Mouse (Mus musculus): ENCODE results near the gene Gngt2.
A peak's percentile ranks its signal among the peaks of the same experiment; 100 is the strongest.

Gene Gngt2

DNA sequence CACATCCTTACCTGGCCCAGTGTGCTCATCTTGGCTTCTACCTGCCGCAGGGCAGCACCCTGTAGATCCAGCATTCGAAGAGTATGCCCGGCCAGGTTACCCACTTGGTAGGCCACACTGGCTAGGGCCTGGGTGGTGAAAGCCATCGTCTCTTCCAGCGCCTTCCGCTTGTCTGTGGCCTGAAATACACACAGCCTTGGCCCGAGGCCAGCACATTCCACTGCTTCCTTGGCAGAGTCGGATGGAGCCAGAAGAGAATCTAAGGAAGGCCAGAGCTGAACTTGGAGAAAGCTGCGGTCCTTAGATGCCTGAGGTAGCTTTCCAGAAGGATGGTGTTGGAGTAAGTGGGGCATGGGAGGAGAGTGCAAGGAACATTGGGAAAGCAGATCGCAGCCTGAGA, at the start of gene Gngt2:
Gene Gngt2 (plus strand): TSS at position 158 of the 400 bp plus-strand sequence.
- peak; percentile 34 for DNase-seq

- DNase-seq, result no peak
These were observed 47.5 kb upstream of the Gngt2 start for GRCm38 (mm10) chr11:95789451-95789891.

DNA sequence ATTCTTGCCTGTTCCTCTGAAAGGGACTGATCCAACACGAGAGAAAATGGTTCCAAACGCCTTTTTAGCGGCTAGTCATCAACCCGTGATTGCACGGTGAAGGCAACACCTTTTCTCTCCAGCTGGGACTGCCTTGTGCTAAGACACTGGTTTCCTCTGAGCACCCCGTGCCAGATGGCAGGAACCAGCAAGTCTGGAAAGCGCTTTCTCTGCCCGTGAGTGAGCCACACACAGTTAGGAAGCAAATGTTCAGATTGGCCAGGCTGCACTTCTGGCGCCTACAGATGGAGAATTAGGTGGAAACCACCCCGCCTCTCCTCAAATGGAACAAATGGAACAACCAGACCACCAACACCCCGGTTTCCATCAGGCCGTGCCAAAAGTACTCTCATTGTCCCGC, 45.2 kb upstream of the Gngt2 start:
- no peak for DNase-seq

DNA sequence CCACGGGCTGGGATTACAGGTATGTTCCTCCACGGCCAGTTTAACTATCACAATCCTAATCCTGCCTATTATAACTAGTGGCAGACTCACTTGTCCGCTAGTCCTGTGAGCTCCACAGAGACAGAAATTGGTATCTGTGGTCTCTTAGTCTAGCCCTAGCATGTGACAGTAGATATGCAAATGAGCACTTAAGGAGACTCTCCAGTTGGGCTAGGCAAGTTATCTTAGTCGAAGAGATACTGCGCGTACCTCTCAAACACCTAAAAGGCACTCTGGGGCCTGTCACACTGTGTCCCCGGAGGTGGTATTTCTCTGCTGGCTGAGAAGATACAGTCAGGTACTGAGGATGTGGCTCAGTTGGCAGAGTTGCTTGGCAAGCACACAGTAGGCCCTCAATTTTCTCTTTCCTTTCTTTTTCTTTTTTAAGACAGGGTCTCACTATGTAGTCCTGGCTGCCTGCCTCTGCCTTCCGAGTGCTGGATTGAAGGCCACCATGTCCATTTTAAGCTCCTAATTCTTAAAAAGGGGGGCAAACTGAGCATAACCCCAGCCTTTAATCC, 44.0 kb upstream of the Gngt2 start:
- DNase-seq, result no peak

GRCm38 (mm10) chr11:95794201-95794600, 42.8 kb upstream of the Gngt2 start:
- DNase-seq, result no peak

GRCm38 (mm10) chr11:95795582-95795981, 41.4 kb upstream of the Gngt2 start:
- DNase-seq, result no peak

GRCm38 (mm10) chr11:95805010-95805409, 32.0 kb upstream of the Gngt2 start:
- peak; percentile 53 for DNase-seq

- no peak for DNase-seq
These were observed 31.5 kb upstream of the Gngt2 start for GRCm38 (mm10) chr11:95805527-95805926.

DNA sequence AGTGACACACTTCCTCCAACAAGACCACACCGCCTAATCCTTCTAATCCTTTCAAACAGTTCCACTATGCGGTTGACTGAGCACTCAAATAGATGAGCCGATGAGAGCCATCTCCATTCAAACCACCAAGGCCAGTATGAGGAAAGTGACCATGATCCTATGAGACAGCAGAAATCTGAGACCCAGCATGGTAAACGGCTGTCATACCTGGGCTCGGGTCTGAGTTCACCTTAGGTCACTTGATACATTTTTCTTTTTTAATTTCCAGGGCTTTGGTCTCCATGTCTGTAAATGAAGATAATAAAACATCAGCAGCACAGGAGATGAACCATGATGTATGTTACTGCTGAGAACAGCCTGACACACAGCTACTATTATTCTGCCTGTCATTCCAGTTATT, 29.1 kb upstream of the Gngt2 start:
- DNase-seq, result no peak

DNA sequence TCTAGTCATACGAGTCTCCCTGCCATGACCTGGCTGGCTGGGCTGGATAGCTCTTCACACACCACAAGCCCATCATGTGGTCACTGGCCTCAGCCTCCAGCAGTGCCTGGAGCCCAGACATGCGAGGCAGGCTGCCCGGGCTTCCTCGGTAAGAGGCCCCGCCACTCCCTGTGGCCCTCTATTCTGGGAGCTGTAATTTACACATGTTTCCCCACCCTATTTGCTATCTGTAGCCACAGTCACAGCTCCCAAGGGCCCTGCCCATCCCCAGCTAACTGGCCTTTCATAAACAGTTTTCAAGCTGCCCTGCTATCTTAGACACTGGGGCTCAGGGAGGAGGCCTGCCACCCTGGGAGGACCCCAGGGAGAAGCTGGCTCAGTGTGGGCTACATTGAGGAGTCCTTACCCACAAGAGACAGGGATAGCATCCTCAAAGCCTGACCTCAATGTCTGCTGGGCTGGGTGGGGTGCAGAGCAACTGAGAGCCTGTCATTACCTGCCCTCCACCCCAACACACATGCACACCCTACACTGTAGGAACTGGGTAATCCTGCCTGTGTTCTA, 28.5 kb upstream of the Gngt2 start:
- no peak for DNase-seq

GRCm38 (mm10) chr11:95809603-95810002, 27.4 kb upstream of the Gngt2 start:
- no peak for DNase-seq

DNA sequence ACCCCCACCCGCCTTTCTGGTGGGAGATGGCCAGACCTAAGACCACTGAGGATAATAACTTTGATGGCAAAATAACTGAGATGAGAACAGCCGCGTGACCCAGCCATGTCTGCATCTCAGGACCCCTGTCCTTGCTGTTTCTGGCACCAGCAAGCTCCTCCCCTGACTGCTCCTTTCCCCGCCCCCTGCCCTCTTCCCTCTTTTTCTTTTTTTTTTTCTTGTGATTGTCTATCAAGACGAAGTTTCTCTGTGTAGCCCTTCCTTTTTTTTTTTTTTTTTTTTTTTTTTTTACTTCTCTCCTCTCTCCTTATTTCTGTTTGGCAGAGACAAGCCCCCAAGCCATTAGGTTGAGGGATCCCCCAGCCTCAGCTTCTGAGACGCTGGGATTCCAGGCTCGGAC, 26.2 kb upstream of the Gngt2 start:
- no peak for DNase-seq

DNA sequence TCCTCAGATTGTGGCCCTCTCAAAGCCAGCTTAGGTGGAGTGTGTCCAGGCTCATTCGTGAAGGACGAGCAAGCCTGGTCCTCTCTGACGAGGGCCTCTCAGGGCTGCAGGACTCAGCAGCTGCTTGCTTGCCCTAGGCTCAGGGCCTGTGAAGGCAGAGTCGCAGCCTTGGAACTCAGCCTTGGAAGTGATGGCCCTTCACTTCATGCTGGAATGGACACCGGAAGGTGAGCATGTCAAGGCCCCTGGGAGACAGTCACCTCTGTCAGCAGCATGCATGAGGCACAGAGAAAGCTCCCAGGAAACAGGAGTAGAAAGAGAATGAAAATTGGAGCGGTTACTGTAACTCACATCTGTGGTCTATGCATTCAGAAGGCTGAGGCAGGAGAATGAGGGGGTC, 25.3 kb upstream of the Gngt2 start:
- no peak for DNase-seq

DNA sequence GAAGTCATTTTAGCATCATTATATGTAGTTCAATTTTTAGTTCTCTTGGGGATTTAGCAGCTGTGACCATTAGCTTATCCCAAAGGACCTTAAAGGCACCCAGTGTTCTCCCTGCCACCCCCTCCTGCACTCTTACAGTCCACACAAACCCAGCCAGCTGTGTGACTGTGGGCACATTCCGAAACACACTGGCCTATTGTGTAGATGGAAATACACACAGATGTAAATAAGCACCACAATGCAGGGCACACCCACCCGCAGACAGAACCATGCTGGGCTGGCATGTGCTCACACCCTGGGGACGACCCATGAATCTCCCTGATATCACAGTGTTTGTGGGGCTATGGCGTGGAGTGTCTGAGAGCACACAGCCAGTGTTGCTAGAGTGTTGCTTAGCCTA, 24.8 kb upstream of the Gngt2 start:
- DNase-seq, result no peak

GRCm38 (mm10) chr11:95814101-95814500, 22.9 kb upstream of the Gngt2 start:
- DNase-seq, result no peak

- no peak for DNase-seq
These were observed 22.2 kb upstream of the Gngt2 start for GRCm38 (mm10) chr11:95814857-95815256.

DNA sequence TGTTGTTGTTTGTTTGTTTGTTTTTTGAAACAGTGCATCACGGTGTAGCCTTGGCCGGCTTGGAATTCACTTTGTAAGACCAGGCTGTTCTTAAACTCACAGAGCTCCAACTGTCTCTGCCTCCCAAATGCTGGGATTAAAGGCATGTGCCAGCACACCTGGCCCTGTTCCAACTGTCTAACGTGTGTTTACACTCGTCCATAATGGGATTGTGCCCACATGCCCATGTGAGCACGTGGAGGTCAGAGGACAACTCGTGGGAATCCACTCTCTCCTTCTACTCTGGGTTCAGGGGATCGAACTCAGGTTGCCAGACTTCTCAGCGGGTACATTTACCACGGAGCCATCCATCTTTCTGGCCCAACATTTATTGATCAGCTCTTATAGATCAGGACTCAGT, 21.6 kb upstream of the Gngt2 start:
- DNase-seq, result no peak

DNA sequence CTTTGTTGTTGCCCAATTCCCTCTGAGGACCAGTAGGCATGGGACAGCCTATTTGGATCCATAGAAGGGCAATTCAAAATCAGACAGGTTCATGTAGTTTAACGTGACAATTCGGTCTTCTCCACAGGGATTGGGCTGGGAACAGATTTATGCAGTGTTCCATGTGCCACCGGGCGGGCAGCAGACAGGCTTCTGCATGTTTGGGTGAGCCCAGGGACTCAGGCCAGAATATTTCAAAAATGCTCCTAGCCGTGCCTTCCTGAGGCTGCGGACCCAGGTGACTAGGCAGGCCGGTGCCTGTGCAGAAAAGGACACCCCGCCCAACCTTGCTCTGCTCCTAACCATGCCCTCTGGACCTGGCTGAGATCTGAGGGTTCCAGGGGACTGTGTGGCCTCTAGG, 17.9 kb upstream of the Gngt2 start:
- no peak for DNase-seq

GRCm38 (mm10) chr11:95821511-95821910, 15.5 kb upstream of the Gngt2 start:
- no peak for DNase-seq

DNA sequence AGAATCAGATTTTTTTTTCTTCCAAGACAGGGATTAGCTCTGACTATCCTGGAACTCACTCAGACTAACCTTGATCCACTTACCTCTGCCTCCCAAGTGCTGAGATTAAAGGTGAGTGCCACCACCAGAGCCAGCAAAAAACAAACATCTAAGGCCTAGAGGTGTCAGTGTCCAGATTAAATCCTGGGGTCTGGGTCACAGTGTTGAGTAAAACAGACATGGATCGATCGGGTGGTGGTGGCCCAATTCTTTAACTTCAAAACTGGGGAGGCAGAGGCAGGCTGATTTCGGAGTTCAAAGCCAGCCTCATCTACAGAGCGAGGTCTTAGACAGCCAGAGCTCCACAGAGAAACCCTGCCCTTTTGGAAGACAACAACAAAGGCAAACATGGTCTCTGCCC, 14.6 kb upstream of the Gngt2 start:
- no peak for DNase-seq

DNA sequence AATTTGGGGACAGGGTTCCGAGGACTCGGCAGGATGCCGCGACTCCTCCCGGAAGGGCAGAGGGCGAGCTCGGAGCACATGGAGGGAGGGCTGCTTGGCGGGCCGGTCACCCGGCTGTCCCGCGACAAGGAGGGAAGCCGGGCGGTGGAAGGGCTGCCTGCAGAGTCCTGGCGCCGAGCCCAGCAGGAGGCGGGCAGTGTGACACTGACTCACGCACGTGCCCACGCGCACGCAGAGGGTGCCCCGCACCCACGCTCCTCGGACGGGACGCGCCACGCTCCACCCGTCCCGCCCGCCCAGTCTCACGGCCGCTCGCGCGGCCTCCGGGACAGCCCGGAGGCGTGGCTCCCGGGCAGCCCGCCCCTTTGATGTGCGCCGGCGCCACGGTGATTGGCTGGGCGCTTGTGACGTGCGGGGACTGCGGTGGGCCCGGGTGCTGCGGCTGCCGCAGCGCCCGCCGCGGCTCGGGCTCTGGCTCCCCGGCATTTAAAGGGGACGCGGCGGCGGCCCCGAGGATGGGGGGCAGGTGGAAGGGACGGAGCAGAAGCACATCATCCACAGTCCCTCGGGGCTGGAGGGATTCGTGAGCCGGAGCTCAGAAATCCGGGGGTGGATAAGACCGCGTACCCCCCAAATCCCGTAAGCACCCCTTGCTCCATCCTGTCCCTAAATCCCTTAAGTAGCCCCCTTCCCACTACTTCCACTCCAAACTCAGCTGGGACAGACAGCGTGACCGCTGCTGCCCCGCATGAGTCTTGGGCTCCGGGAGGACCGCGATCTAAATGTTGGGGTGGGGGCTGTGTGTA, 12.7 kb upstream of the Gngt2 start, which contains the start of gene Phospho1:
Gene Phospho1 (plus strand): TSS at position 429 of the 806 bp plus-strand sequence.
- DNase-seq, result peak; percentile 93

DNA sequence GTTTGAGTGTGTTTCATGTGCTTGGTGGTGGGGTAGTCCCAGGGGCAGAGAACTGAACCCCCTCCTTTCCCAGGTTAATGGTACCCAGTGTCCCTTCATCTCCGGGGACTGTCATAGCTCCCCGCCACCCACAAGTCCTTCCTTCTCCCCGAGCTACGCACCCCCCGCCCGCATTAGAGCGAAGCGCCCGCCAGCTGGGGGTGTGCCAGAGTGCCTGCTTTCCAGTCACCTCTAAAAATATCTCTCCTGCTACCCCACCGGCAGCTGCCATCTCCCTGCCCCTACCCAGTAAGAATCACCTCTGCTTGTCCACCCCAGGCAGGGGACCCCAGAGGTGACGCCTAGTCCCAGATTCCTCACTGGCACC, 12.2 kb upstream of the Gngt2 start:
- DNase-seq, result peak; percentile 72

DNA sequence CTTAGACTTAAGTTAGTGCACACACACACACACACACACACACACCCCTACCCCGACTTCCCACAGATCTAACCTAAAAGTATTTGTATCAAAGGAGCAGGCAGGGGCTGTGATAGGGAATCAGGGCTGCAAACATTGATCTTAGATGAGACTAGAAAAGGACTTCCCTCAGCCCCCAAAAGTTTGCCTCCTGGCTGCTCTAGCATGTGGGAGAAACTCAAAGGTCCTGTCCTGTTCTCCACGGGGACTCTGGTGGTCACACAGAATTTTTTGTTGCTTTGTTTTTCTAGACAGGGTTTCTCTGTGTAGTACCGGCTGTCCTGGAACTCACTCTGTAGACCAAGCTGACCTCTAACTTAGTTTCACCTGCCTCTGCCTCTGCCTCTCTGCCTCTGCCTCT, 11.4 kb upstream of the Gngt2 start:
- no peak for DNase-seq

Data from thymus, postnatal 4 days (tissue).